Mouse (Mus musculus): ENCODE data around the gene Cdkl4. TPM values are rescaled to one million over a fixed set of nuclear protein-coding genes. Genes with fewer than 3 reads are reported as not detected.
A peak's percentile ranks its signal among the peaks of the same experiment; 100 is the strongest.

The Cdkl4 gene
- total and polyA plus RNA-seq, 3 experiments = 0.14 to 0.17 (median 0.15) TPM

DNA sequence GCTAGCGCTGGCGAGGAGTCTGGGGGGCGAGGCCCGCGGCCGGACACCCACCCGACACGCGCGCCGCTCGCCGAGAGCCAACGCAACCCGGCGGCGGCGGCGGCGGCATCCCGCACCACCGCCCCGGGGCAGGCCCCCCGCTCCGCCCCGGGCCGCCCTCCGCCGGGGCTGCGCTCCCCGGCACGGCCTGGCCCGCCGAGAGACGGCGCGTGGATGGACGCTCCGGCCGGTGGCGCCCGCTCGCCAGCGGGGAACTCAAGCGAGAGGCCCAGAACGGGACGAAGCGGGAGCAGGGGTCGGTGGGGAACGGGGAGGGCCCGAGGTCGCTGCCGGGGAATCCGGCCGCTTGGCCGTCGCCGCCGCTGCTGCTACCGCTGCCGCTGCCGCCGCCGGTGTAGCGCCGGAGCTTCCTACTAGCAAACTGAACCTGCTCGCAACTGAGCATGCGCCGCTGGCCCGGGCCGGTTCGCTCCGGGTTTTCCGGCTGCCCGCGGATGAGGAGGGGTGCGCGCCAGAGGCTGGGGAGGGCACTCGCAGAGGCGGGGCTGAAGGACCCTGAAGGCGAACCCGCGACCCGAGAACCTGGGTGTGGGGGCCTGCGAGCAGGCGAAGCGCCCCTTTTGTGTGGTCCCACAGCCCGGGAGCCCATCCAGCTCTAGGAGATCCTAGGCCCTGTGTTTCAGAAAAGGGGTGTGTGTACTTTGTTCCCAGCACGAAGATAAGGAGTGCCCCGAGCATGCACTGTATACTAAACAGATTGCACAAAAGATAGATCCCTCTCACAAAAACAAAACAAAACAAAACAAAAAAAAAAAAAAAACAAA lies 97.4 kb downstream of the Cdkl4 start, which contains the start of gene Sos1:
Sos1 (minus strand) TSS at position 423 of the 824 bp plus-strand sequence.
- DNase-seq = peak; percentile 99

- peak; percentile 83 for DNase-seq
Observed at GRCm38 (mm10) chr17:80479295-80480030, 98.2 kb downstream of the Cdkl4 start.

DNA sequence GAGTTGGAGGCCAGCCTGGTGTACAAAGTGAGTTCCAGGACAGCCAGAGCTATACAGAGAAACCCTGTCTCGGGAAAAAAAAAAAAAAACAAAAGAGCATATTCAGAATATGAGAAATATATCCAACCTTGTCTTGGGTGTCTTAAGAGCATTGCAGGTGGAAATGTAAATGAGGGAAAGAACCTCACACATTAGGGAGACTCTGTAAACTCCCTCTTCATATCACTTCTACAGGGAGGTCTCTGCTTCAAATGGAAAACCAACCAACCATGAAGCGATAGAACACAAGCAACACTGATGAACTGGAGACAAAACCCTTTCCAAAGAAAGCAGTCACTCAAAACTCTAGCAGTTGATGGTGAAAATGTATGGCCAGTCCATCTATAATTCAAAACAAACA lies 99.9 kb downstream of the Cdkl4 start:
- DNase-seq = no peak

DNA sequence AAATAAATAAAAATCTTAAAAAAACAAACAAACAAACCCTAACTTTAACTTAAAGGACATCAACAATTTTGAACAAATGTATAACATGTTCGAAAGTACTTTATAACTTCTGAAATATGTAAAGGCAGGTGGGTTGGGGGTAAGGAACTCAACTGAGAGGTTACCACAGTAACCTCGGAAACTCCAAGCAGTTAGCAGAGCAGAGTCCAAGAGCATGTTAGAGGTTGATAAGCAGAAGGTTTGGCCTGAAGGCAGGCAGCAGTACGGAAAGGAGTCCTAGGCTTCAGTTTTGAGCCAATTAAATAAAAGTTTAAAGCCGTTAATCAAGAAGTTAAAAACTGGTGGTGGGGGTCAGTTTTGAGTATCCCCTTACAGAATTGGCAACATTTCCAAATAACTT lies 101.1 kb downstream of the Cdkl4 start:
- no peak for DNase-seq

Other genes with a start within 250 kb of the Cdkl4 start
- gene Gm10190, start 204.3 kb downstream of the Cdkl4 start, total RNA-seq (2021) = not detected
- gene Gm10190, start 204.3 kb downstream of the Cdkl4 start, polyA plus RNA-seq (2012; rRNA removed) = not detected in 2 replicates
- gene Sos1, start 97.4 kb downstream of the Cdkl4 start, total RNA-seq (2021) = 10 to 100 TPM; 23.7 to 29.0 TPM
- gene Sos1, start 97.4 kb downstream of the Cdkl4 start, polyA plus RNA-seq (2012; rRNA removed) = 2.0 and 2.8 TPM in 2 replicates
- 10 to 100 TPM; 38.0 to 46.4 TPM for gene Map4k3, start 150.7 kb upstream of the Cdkl4 start, total RNA-seq (2021)
- 46.5 and 47.2 TPM in 2 replicates for gene Map4k3, start 150.7 kb upstream of the Cdkl4 start, polyA plus RNA-seq (2012; rRNA removed)

Measured in adrenal gland, adult 2 months (tissue).